Mouse (Mus musculus) embryo, embryonic 11 days (tissue): ENCODE measurements at regions not wholly inside any gene's neighbourhood (a gene's known extent, or its start where the extent isn't known, plus 50 kb on each side); places are given as distances from the start of the nearest gene placed in this dataset.

ENCODE experiments used
- DNase-seq: peaks from one replicate; pipeline ENCODE4 v3.0.0-alpha.2; 2015

- no peak for DNase-seq
These were observed 1271.2 kb downstream of the Synb start for GRCm38 (mm10) chr14:68022925-68023324.

DNA sequence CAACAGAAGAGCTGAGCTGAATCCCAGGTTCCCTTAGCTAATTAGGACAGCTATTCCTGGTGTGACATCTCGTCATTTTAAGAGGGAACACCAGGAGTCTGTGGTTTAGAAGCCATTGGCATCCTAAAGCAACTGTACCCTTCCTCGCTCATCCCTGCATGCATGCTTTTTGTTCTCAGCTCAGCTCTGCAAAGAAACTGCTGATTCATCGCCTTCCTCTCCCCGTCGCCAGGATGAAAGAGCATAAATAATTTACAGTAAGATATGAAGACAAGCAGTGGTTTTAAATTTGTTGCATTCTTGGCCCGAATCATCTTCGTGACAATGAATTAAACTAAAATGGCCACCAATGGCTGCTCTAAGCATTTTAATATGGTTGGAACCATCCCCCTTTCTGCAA, 1272.9 kb downstream of the Synb start:
- no peak for DNase-seq

DNA sequence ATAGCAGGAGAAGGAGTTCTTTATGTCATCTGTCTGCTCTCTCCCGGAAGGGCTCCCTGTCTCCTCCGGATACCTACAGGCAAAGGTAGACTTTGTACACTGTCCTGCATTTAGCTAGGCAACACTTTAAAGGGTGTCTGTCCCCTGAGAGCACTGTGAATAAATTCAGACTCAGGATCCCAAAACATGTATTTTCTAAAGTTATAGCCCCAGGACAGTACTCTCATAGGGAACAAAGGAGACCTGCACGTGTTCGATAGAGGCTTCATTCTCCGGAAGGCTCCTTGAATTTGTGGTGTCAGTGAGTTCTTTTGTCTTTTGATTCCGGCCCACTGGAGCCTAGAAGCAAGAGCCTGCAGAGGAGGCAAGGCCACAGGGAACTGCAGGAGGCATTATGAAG, 1273.3 kb downstream of the Synb start:
- DNase-seq: no peak

- no peak for DNase-seq
These were observed 1275.4 kb downstream of the Synb start for GRCm38 (mm10) chr14:68018686-68019085.

DNA sequence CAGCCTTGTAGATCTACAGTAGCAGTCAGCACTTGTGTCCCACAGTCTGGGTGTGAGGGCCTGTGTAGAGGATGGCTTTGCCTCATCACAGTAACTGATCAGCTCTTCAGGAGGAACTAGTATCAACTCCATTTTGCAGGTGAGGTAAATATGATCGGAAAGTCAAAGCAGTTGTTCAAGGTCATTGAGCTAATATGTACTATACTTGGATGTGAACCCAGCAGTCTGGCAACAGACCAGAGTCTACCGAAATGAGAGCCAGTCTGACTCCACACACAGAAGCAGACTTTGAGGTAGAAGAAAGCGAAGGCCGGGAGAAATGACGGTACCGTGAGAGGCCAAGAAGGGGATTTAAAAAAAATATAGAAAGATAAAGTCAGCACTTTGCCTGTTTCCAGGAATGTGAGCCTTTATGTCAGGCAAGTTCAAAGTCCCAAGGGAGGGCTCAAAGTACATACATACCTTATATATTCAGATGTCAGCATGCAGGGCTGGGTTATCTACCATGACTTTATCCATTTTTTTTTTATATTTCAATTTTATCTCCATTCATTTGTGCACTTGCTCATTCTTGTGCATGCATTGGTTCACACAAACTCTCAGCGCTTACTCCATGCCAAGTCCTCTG, 1297.2 kb downstream of the Synb start:
- DNase-seq: no peak

DNA sequence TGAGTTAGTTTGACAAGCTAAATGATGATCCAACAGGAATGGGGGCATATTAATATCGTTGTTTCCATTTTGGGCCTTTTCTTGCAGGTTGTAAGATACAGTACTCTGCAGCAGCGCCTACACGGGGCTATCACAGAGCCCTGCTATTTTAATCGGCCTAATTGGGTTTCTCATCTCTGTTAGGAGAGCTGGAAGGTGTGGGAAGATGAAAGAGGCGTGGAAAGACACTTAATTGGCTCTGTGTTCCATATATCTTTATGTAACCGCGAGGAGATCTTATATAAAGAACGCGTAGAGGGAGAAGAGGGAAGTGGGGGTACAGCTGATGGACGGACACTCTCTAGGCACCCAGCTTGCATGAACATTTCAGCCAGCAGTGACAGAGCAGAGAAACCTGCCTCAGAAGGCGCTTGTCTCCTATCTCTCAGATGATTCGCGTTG, 1300.5 kb downstream of the Synb start:
- DNase-seq: no peak

- peak; percentile 73 for DNase-seq
These were observed 1301.0 kb downstream of the Synb start for GRCm38 (mm10) chr14:67993142-67993541.

DNA sequence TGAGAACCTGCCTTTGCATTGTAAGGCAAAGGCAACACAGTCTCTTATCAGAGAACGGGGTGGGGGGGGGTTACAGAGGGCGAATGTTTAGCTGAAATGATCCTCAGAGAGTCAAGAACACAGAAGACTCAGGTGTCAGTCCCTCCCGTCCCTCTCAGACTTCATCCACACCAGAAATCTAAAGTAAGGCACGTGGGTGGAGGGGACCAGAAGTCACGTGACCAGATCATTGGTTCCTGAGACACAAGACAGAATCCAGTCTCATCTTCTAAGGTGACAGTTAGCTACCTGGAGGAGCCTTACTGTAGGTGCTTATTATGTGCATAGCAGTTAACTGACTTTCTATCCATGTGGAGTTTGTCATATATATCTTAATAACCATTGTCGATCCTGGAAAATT, 1302.0 kb downstream of the Synb start:
- DNase-seq: no peak

DNA sequence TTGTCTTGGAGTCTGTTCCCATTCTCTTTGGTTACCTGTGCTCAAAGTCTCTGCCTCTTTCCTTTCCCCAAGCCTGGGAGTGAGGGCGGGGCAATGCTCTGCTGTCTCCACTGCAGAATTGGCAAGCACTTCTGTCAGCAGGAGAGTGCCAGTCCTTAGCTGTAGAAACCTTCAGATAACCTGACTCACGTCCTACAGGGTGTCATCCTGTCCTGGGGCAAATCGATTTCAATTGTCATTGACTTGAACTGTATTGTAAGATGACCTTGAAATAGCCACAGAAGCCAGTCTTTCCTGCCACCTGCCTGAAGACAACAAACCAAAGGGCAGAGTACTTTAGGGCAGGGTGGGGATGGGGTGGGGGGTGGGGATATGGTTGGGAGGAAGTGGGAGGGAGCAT, 1303.8 kb downstream of the Synb start:
- no peak for DNase-seq
